Mouse (Mus musculus) frontal cortex, adult (tissue): Measurements from ENCODE around the gene Elovl6.

ENCODE experiments used
- ATAC-seq: cut with Nextera tagmentation; 2 replicates; pipeline ENCODE4 v1.9.2; 2017; ENCODE audit warnings: mild to moderate bottlenecking, moderate library complexity, mixed read lengths; ENCODE audit not compliant: low TSS enrichment

Gene Elovl6

GRCm38 (mm10) chr3:129645409-129645808 lies 113.3 kb downstream of the Elovl6 start:
- no peak for ATAC-seq

GRCm38 (mm10) chr3:129646781-129647180 lies 114.6 kb downstream of the Elovl6 start:
- no peak for ATAC-seq

GRCm38 (mm10) chr3:129647312-129647711 lies 115.2 kb downstream of the Elovl6 start:
- no peak for ATAC-seq

- no peak for ATAC-seq
Observed at GRCm38 (mm10) chr3:129648598-129648997, 116.4 kb downstream of the Elovl6 start.

- peak; percentile 67 for ATAC-seq
Observed at GRCm38 (mm10) chr3:129649586-129650292, 117.6 kb downstream of the Elovl6 start.

GRCm38 (mm10) chr3:129650293-129650612 lies 118.1 kb downstream of the Elovl6 start:
- ATAC-seq: no peak

- ATAC-seq: no peak
Observed at GRCm38 (mm10) chr3:129650931-129651330, 118.8 kb downstream of the Elovl6 start.

GRCm38 (mm10) chr3:129651765-129652164 lies 119.6 kb downstream of the Elovl6 start:
- ATAC-seq: no peak

- ATAC-seq: no peak
Observed at GRCm38 (mm10) chr3:129652476-129652875, 120.3 kb downstream of the Elovl6 start.

- no peak for ATAC-seq
Observed at GRCm38 (mm10) chr3:129656540-129656939, 124.4 kb downstream of the Elovl6 start.

GRCm38 (mm10) chr3:129657222-129657621 lies 125.1 kb downstream of the Elovl6 start:
- no peak for ATAC-seq

- ATAC-seq: no peak
Observed at GRCm38 (mm10) chr3:129657775-129658174, 125.6 kb downstream of the Elovl6 start.

GRCm38 (mm10) chr3:129658776-129659175 lies 126.6 kb downstream of the Elovl6 start:
- no peak for ATAC-seq

- no peak for ATAC-seq
Observed at GRCm38 (mm10) chr3:129663906-129664305, 131.8 kb downstream of the Elovl6 start.

GRCm38 (mm10) chr3:129675923-129676322 lies 143.8 kb downstream of the Elovl6 start:
- ATAC-seq: no peak

GRCm38 (mm10) chr3:129680258-129680657 lies 148.1 kb downstream of the Elovl6 start:
- peak; percentile 56; the same call in 1 of the 2 replicates for ATAC-seq

GRCm38 (mm10) chr3:129681841-129682240 lies 149.7 kb downstream of the Elovl6 start:
- ATAC-seq: no peak

GRCm38 (mm10) chr3:129682389-129682788 lies 150.2 kb downstream of the Elovl6 start:
- peak; percentile 88 for ATAC-seq

- ATAC-seq: no peak
Observed at GRCm38 (mm10) chr3:129683060-129683679, 151.0 kb downstream of the Elovl6 start.

- no peak for ATAC-seq
Observed at GRCm38 (mm10) chr3:129686196-129686595, 154.0 kb downstream of the Elovl6 start.

GRCm38 (mm10) chr3:129686698-129687333 lies 154.7 kb downstream of the Elovl6 start:
- ATAC-seq: peak; percentile 74

GRCm38 (mm10) chr3:129687429-129687828 lies 155.3 kb downstream of the Elovl6 start:
- no peak for ATAC-seq
